Mouse (Mus musculus): ENCODE data around the gene Cog3.
"Not testable (repeated sequence)": the region's sequence is repeated elsewhere in the genome, so short reads cannot be mapped to it uniquely, and the experiment has no call there.

Gene Cog3

DNA sequence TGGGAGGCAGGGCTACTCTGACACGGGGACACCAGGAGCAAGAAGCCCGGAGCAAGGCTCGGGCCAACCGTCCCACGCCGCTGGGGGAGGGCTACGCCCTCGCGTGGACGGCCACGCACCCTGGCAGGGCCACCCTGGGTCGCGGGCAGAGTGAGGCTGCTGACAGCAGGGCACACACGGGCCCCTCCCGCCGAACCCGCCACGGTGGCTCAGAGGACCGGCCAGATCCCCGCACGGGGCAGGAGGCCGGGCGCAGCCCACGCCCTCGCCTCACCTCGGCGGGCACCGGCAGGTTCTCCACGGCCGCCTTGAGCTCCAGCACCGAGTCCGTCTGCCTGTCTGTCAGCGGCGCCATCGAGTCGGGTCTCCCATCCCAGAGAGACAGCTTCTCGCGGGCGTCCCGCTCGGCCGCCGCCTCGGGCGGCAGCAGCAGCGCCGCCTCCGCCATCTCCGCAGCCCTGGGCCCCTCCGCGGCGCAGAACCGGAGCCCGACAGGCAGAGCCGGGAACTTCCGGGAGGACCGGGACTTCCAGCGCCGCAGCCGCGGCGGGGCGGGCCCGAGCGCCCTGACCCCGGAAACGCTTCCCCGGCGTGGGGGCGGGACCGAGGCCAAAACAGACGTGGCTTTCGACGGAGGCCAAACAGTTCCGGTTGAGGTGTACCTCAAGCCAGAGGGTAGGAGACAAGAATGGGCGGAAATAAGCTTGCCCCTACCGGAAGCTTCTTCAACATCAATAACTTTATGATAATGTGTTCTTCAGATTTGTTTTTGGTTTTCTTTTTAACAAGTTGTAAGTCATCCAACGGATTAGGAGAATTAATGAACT lies at the start of gene Cog3:
Gene Cog3 (minus strand): TSS at position 527 of the 827 bp plus-strand sequence.
- ATAC-seq (ENCODE audit: insufficient number of reproducible peaks, low FRiP score, low TSS enrichment) = peak; percentile 80

GRCm38 (mm10) chr14:75797769-75798386 lies 43.6 kb upstream of the Cog3 start:
- ATAC-seq (ENCODE audit: insufficient number of reproducible peaks, low FRiP score, low TSS enrichment) = no peak

DNA sequence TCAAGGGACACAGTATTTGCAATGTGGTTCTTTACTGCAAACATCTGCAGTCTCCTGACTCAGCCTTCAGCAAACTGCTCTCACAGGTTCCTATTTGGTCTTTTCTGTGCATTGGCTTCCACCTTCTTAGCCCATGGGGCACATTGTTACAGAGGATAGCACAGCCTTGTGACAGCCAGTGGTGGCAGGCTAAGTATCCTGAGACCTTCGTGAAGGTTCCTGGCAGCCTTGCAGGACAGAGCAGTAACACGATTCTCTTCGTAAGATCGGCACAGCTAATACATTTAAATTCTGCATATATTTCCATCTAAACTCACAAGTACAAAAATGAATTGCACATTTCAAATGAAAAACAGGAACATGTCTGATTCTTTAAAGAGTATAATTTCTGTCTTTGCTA lies 41.6 kb upstream of the Cog3 start:
- ATAC-seq (ENCODE audit: insufficient number of reproducible peaks, low FRiP score, low TSS enrichment) = no peak

GRCm38 (mm10) chr14:75794726-75795125 lies 40.4 kb upstream of the Cog3 start:
- ATAC-seq (ENCODE audit: insufficient number of reproducible peaks, low FRiP score, low TSS enrichment) = no peak

GRCm38 (mm10) chr14:75794324-75794723 lies 40.0 kb upstream of the Cog3 start:
- ATAC-seq (ENCODE audit: insufficient number of reproducible peaks, low FRiP score, low TSS enrichment) = no peak

DNA sequence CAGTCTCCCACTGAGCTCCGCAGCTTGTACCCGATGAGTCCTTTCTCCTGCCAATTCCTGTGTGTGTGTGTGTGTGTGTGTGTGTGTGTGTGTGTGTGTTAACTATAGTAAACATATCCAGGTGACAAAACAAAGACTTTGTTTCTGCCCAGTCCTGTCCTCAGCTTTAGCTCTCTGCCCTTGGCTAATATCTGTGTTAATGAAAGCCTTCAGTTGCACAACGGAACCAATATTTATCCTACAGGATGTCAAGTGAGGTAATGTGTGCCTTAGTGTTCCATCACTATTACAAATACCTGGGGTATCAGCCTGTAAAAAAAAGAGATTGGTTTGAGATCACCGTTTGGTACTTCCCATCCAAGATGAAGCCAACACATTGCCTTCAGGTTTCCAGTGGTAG lies 38.8 kb upstream of the Cog3 start:
- no peak for ATAC-seq (ENCODE audit: insufficient number of reproducible peaks, low FRiP score, low TSS enrichment)

GRCm38 (mm10) chr14:75791372-75791771 lies 37.1 kb upstream of the Cog3 start:
- ATAC-seq (ENCODE audit: insufficient number of reproducible peaks, low FRiP score, low TSS enrichment) = no peak

DNA sequence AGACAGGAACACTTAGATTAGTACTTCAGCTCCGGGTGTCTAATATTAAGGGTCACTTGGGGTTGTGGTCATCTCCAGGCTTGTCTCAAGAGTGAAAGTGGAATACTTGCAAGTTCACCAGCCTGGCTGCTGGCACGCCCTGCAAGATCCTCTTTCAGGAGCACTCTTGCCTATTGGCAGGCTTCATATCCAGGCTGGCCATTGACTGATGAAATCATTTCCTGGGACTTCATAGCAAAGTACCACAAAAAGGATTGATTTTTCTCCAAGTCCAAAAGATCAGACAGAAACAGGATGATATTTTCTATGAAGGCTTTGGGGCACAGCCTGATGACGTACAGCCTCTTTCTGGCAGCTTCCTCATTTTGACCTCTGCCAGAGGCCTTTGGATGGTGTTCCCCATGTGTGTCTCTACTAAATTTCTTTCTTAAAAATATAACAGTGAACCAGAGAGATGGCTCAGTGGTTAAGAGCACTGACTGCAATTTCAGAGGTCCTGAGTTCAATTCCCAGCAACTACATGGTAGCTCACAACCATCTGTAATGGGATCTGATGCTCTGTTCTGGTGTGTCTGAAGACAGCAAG lies 36.2 kb upstream of the Cog3 start:
- no peak for ATAC-seq (ENCODE audit: insufficient number of reproducible peaks, low FRiP score, low TSS enrichment)

GRCm38 (mm10) chr14:75789291-75789690 lies 35.0 kb upstream of the Cog3 start:
- ATAC-seq (ENCODE audit: insufficient number of reproducible peaks, low FRiP score, low TSS enrichment) = no peak

GRCm38 (mm10) chr14:75787794-75788175 lies 33.5 kb upstream of the Cog3 start:
- no peak for ATAC-seq (ENCODE audit: insufficient number of reproducible peaks, low FRiP score, low TSS enrichment)

DNA sequence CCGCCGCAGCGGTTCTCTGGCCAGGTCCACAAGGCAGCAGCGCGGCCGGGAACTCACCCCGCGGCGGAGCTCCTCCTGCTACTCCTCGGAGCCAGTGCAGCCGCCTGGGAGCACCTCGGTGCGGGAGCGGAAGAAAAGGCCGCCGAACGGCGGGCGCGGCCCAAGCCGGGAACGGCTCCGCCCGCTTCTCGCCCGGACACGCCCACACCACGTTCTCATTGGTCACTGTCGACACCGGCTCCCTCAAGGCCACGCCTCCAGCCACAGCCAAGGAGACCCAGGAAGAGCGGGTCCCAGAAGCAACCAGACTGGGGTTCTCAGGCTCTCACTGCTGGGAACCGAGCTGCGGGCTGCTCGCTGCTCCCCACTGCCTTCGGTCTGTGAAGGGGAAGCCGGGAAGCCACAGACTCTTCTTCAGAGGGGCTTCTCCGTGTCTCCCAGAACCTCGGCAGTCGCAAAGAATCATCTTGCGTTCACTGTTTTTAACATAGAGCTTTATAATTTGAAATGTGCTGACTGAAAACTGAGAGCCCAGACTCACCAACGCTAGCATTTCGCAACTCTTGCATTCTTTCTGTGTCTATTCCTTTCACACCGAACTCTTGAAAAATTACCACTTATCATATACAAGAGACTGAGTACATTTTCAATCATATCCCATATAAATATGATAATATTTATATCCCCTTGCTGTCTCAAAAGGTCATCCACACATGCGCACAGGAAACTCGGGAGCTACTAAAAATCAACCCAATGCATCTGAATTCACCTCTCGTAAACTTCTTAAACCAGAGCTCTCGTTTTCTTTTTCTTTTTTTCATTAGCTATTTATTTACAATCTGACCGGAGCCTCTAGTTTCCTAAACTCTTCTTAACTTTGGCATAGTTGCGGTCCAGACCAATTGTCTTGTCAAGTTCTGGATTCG lies 32.8 kb upstream of the Cog3 start, which contains the start of gene Slc25a30:
Gene Slc25a30 (minus strand): TSS at position 170 of the 926 bp plus-strand sequence.
- peak; percentile 99 for ATAC-seq (ENCODE audit: insufficient number of reproducible peaks, low FRiP score, low TSS enrichment)

- peak; percentile 74 for ATAC-seq (ENCODE audit: insufficient number of reproducible peaks, low FRiP score, low TSS enrichment)
Measured at GRCm38 (mm10) chr14:75786424-75786867, 32.1 kb upstream of the Cog3 start.

DNA sequence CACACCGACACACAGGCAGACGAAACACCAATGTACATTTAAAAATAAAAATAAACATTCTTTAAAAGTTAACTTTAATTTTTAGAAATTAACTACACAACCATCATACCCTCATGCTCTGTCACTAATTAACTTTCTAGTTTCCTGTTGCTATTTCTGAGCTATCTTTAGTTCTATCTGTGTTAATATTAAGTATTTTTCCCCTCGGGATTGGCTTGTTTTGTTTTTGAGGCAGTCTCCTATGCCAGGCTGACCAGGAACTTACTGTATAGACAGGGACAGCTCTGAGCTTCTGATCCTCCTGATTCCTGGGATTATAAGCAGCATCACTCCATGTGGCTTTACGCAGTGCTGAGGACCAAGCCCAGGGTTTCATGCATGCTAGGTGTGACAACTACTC lies 25.6 kb upstream of the Cog3 start:
- no peak for ATAC-seq (ENCODE audit: insufficient number of reproducible peaks, low FRiP score, low TSS enrichment)

DNA sequence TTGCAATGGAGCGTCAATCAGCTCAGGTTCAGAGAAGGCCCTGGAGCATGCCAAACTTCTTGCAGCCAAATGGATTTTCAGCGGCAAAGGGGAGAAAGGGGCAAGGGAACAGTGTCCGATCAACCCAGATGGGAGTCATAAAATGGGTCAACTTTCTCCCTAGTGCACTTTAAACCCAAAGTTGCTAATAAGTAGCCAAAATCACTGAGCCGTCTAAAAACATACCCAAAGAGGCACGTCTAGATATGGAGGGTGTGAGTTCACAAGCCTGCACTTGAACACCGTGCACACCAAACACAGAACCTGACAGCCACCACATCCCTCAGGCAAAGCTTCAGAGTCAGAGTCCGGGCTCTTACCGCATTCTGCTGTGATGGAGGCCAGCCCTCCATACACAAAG lies 22.3 kb upstream of the Cog3 start:
- ATAC-seq (ENCODE audit: insufficient number of reproducible peaks, low FRiP score, low TSS enrichment) = no peak

DNA sequence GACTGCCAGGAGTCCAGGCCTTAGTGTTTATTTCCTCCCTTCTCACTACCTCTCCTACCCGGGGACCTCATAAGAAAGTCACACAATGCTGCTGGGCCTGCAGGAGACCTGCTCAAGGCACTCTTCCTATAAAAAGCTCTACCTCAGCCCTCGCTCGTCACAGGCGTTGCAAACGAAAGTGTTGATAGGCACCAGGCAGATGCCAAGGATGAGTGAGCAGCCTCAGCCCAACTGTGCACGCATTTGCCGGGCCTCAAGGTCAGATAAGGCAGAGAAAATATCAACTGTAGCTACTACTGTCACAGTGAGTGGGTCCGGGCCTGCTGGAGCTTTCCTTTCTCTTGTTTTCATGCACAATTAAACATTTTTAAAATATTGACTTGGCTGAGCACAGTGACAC lies 19.1 kb upstream of the Cog3 start:
- no peak for ATAC-seq (ENCODE audit: insufficient number of reproducible peaks, low FRiP score, low TSS enrichment)

DNA sequence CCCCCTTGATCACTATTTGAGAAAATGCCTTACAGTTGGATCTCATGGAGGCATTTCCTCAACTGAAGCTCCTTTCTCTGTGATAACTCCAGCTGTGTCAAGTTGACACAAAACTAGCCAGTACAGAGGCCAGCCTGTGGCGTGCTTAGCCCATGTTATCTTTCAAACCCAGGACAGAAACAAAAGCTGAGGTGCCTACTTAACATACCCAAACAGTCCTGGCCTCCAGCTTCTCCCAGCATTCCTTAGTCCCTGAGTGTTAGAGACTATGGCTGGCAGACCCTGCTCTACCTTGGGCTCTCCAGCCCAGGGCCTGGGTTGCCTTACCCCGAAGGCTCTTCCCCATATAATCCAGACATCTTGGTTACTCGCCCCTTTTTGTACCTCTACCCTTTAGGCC lies 18.1 kb upstream of the Cog3 start:
- not testable (repeated sequence) for ATAC-seq (ENCODE audit: insufficient number of reproducible peaks, low FRiP score, low TSS enrichment)

DNA sequence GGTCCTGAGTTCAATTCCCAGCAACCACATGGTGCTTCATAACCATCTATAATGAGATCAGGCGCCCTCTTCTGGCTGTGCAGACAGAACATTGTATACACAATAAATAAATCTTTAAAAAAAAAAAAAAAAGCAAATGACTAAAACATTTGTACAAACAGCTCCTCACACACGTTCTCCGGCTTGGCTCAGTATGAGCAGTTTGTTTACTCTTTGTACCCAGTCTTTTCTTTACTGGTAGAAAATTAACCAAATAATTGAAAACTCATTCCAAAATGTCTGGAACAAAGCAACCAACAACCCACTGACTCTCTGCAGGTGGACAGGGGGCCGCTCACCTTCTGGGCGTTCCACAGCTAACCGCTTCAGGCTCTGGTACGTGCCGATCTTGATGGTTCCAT lies 16.8 kb upstream of the Cog3 start:
- no peak for ATAC-seq (ENCODE audit: insufficient number of reproducible peaks, low FRiP score, low TSS enrichment)

GRCm38 (mm10) chr14:75769334-75769733 lies 15.0 kb upstream of the Cog3 start:
- no peak for ATAC-seq (ENCODE audit: insufficient number of reproducible peaks, low FRiP score, low TSS enrichment)

DNA sequence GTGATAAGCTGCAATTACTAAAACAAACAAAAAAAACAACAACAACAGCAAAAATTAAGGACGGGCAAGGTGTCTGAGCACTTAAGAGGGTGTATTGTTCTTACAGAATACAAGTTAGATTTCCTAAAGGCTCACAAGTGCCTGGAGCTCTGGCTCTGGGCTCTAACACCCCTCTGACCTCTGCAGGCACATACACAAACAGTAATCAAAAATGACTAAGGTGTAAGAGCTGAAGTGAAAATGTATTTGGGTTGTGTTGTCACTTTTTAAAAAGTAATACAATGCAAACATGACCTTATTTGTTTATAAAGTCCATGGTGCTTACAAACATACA lies 13.9 kb upstream of the Cog3 start:
- 0 out of 2 replicates have a peak, but pooled peaks have one; percentile 46 for ATAC-seq (ENCODE audit: insufficient number of reproducible peaks, low FRiP score, low TSS enrichment)

DNA sequence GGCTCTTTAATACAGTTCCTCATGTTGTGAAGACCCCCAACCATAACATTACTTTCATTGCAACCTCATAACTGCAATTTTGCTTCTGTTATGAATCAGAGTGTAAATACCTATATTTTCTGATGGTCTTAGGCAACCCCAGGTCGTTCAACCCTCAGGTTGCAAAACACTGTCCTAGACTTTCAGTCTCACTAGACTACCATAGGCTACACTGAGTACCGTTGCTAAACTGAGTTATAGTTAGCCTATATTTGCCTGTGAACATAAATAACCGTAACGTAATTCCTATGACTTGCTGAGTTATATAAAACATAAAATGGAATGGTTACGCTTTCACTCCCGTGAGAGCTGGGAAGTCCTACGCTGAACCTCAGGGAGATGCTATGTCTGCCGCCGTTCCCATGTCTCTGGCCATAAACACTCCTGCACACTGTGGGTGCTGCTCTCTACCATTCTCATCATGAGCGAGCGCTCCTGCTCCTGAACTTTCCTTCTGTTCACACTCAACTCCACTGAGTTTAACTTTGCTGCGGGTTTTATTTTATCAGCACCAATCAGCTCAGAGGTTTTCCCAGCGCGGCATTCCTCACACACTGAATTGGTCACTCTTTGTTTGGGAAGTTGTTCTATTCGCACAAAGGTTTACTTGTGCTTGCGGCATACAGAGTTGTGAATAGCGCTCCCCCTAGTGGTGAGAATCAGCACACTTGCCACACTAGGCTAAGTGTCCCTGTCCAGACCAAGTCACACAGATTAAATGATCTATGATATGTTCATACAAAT lies 13.4 kb upstream of the Cog3 start:
- ATAC-seq (ENCODE audit: insufficient number of reproducible peaks, low FRiP score, low TSS enrichment) = peak; percentile 83

Data from cerebellum, adult (tissue).